Mouse (Mus musculus) large intestine, adult 2 months (tissue): ENCODE measurements around the gene Cntnap2. TPM values are rescaled to one million over a fixed set of nuclear protein-coding genes. Genes with fewer than 3 reads are reported as not detected.

Experiments used
- DNase-seq: peaks from one replicate; pipeline ENCODE4 v3.0.0-alpha.2; 2012; ENCODE audit warnings: low read depth, low spot score
- WGBS: fragments of 180-500 bp; shearing (Covaris S2); methylation state at CpG from one replicate; pipeline ENCODE4 v1.1.7; 2018; 5-methylcytosine and 5-hydroxymethylcytosine counted together
- polyA plus RNA-seq: library from polyadenylated mRNA; depleted of rRNA; stranded (reverse); fragments of >200 nt; gene quantifications from 2 replicates; pipeline ENCODE4 v1.2.3, GENCODE M21; 2012

Cntnap2 gene
- polyA plus RNA-seq, 1 experiment: 0.15 TPM

- DNase-seq: no peak
- 54% methylated on average over 15 of the region's 15 CpGs for WGBS
These were observed 2255.6 kb downstream of the Cntnap2 start for GRCm38 (mm10) chr6:47314507-47315334.

GRCm38 (mm10) chr6:47315454-47315853, 2256.3 kb downstream of the Cntnap2 start:
- no peak for DNase-seq
- WGBS: 26% methylated on average over 2 of the region's 2 CpGs

GRCm38 (mm10) chr6:47317253-47317652, 2258.1 kb downstream of the Cntnap2 start:
- no peak for DNase-seq

GRCm38 (mm10) chr6:47318705-47319104, 2259.5 kb downstream of the Cntnap2 start:
- WGBS: 5% methylated on average over 6 of the region's 6 CpGs
- no peak for DNase-seq

DNA sequence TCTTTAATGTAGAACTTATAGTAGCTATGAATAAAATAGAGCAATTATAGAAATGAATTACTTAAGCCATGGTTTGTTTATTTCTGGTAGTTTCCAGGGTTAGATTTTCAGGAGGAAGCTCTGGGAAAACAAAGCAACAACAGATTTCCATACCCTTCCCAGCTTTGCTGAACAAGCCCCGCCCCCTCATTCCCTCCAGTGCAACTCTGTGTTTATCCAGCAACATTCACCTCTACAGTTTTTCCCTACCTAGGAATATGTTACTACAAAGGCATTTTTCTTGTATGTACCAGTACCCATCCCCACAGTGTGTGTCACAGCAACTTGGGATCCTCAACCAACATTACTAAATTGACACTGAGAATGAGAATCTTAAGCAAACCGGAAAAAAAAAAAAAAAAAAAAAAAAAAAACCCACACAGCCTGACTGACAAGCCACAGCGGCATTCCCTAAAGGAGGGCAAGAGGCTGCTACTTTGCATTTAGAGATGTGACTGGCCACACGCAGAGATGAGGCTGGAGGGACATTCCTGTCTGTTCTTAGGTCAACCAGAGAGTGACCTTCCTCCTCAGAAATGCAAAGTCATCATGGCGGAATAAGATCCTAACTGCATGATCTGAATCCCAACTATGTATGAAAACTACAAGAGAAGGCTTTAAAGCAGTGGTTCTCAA, 2260.3 kb downstream of the Cntnap2 start:
- 31% methylated on average over 5 of the region's 5 CpGs for WGBS
- DNase-seq: no peak

- WGBS: 39% methylated on average over 5 of the region's 5 CpGs
- DNase-seq: no peak
These were observed 2264.1 kb downstream of the Cntnap2 start for GRCm38 (mm10) chr6:47323169-47323835.

GRCm38 (mm10) chr6:47323886-47324285, 2264.7 kb downstream of the Cntnap2 start:
- DNase-seq: no peak
- 50% methylated on average over 5 of the region's 5 CpGs for WGBS

DNA sequence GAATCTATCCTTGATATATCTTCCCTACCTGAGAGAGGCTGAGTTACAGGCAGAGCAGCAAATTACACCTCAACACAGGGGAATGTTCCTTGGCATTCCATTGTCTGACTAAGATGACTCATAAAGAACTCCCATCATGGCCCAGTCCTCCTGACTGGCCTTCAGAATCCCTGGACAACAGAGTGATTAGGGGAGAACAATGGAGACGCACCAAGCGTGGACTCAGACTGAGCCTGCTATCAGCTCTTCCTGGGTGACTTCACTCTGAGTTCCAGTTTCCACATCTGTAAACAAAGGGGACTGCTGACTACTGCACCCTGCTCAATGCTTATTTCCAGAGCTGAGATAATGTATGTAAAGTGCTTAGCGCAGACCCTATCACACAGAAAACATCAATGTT, 2269.1 kb downstream of the Cntnap2 start:
- WGBS: 85% methylated on average over 3 of the region's 3 CpGs
- DNase-seq: no peak

DNA sequence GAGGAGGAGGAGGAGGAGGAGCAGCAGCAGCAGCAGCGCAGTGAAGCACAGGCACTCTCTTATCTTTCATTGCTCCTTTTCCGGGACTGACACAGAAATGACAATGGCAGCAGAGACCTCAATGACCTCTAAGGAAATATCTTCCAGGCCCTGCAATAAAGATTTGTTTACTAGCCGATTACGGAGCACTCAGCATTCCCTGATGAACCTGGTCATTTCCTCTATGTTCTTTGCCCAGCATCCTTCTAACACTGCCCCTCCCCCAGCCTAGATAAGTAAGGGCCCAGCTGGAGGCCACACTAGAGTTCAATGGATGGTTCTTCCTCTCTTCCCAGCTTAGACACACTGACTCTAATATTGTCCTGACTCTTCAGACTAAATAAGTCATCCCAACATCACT, 2270.1 kb downstream of the Cntnap2 start:
- DNase-seq: peak; percentile 46
- 8% methylated on average over 4 of the region's 4 CpGs for WGBS

GRCm38 (mm10) chr6:47333016-47333415, 2273.9 kb downstream of the Cntnap2 start:
- 46% methylated on average over 4 of the region's 4 CpGs for WGBS
- DNase-seq: no peak

GRCm38 (mm10) chr6:47334377-47334776, 2275.2 kb downstream of the Cntnap2 start:
- no peak for DNase-seq
- 93% methylated on average over 2 of the region's 2 CpGs for WGBS

- WGBS: 47% methylated on average over 4 of the region's 4 CpGs
- DNase-seq: no peak
These were observed 2278.1 kb downstream of the Cntnap2 start for GRCm38 (mm10) chr6:47337300-47337699.

DNA sequence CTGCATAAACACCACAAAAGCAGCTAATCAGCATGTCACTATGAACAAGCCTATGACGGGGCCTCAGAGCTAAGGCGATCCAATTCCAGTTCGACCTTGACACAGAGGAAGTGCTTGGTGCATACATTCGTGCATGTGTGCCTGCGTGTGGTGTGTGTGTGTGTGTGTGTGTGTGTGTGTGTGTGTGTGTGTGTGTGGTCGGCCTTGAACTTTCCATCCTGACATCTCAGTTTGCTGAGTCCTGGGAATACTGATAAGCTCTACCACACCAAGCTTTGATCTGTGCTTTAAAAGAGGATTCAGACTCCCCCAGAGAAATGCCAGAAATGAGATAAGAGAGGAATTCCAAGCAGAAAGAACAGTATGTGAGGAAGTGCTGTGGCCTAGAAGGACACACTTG, 2279.0 kb downstream of the Cntnap2 start:
- no peak for DNase-seq
- WGBS: 58% methylated on average over 6 of the region's 6 CpGs

DNA sequence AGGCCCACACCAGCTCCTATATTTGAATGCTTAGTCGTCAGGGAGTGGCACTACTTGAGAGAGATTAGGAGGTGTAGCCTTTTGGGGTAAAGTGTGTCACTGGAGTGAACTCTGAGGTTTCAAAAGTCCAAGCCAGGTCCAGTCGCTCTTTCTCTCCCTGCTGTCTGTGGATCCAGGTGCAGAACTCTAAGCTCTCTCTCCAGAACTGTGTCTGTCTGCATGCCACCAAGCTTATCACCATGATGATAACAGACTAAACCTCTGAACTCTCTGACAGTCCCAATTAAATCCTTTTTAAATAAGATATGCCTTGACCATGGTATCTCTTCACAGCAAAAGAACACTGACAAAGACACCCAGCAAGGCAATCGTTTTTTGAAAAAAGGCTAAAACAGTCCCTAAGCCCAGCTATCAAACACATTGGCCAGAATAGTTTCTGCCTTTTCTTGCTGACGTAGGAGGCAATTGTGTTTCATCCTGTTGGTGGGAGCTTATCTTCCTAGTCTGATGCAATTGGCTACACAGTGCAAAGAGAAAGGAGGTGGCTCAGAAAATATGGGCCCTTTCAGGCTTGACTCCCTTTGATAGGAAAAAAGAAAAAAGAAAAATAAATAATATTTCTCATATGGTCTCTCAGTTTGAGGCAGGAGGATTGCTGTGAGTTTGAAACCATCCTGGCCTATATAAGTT, 2281.8 kb downstream of the Cntnap2 start:
- WGBS: 37% methylated on average over 4 of the region's 4 CpGs
- DNase-seq: no peak

GRCm38 (mm10) chr6:47341503-47341884, 2282.3 kb downstream of the Cntnap2 start:
- WGBS: 23% methylated on average over 6 of the region's 6 CpGs
- no peak for DNase-seq

GRCm38 (mm10) chr6:47343245-47343644, 2284.1 kb downstream of the Cntnap2 start:
- no peak for DNase-seq
- WGBS: 98% methylated on average over 1 of the region's 1 CpGs

GRCm38 (mm10) chr6:47344696-47345095, 2285.5 kb downstream of the Cntnap2 start:
- 82% methylated on average over 3 of the region's 3 CpGs for WGBS
- no peak for DNase-seq

- no peak for DNase-seq
- WGBS: 82% methylated on average over 8 of the region's 8 CpGs
These were observed 2291.0 kb downstream of the Cntnap2 start for GRCm38 (mm10) chr6:47350100-47350690.
